Mouse (Mus musculus): ENCODE results near the gene P2ry12. TPM values are rescaled to one million over a fixed set of nuclear protein-coding genes. Genes with fewer than 3 reads are reported as not detected.

Gene P2ry12
- polyA plus RNA-seq (2012; rRNA removed), result 0.43 and 1.6 TPM in 2 replicates

GRCm38 (mm10) chr3:59262704-59263103 is at the start of gene P2ry12:
P2ry12 (minus strand) TSS chr3:59262871.
- Histone ChIP-seq H3K27ac (ENCODE audit: control insufficient read depth, insufficient read depth, low read depth, low read length) (0 out of 2 replicates have a peak within 1 kb of the TSS, but pooled peaks have one; percentile 6), H3K36me3 (ENCODE audit: control insufficient read depth, insufficient read depth, low read length) (no peaks in the 10 kb centered on the region), H3K4me1 (ENCODE audit: control insufficient read depth, insufficient read depth, low read length) (peaks cover 3% of the 10 kb centered on the region; the same call in 1 of the 2 replicates), H3K27me3 (ENCODE audit: control insufficient read depth, insufficient read depth, low read length) (no peaks in the 10 kb centered on the region), H3K4me3 (ENCODE audit: control insufficient read depth, low read depth, low read length) (no peak within 1 kb of the TSS)
- no peak for TF ChIP-seq CTCF (IDR thresholded peaks at IDR 0.05; ENCODE audit: control insufficient read depth, insufficient read depth, insufficient replicate concordance, low read depth, low read length)
- TF ChIP-seq POLR2A (IDR thresholded peaks at IDR 0.05; ENCODE audit: control insufficient read depth, low read depth, low read length), result no peak

DNA sequence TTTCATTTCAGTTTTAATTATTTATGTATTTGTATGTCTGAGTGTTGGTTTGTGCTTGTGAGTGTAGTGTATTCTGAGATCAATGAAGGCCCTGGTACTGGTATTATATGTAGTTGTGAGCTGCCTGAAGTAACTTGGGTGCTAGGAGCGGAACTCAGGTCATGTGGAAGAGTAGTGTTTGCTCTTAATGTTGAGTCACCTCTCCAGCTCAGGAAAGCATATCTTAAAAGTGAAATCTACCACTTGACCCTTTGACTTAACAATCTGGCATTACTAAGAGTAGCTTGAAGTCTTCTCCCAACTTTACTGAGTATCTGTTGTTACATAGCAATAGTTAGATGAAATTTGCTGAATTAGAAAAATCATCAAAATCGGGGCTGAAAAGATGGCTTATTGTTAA is 42.8 kb upstream of the P2ry12 start:
- Histone ChIP-seq H3K36me3 (ENCODE audit: control insufficient read depth, insufficient read depth, low read length) (no peaks in the 10 kb centered on the region), H3K27me3 (ENCODE audit: control insufficient read depth, insufficient read depth, low read length) (no peaks in the 10 kb centered on the region), H3K4me3 (ENCODE audit: control insufficient read depth, low read depth, low read length) (no peak overlapping the region), H3K4me1 (ENCODE audit: control insufficient read depth, insufficient read depth, low read length) (no peaks in the 10 kb centered on the region), H3K27ac (ENCODE audit: control insufficient read depth, insufficient read depth, low read depth, low read length) (no peak overlapping the region)
- TF ChIP-seq POLR2A (IDR thresholded peaks at IDR 0.05; ENCODE audit: control insufficient read depth, low read depth, low read length) (no peak), CTCF (IDR thresholded peaks at IDR 0.05; ENCODE audit: control insufficient read depth, insufficient read depth, insufficient replicate concordance, low read depth, low read length) (no peak)

DNA sequence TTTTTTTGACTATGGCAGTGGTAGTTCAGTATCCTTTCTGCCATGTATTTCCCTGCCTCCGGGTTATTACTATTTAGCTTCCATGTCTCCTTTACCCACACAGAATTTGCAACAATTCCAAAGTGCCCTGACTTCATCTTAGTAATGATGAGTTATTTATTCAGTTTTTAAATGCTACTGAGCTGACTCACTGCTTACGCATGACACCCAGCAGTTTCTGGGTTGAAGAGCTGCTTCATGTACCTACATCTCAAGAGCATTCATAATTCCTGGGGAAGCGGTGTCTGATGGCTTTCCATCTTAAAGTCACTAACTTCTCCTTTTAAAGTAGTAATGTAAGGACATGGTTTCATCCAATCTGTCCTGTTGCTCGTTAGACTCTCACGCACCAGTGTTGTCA is 42.3 kb upstream of the P2ry12 start:
- TF ChIP-seq POLR2A (IDR thresholded peaks at IDR 0.05; ENCODE audit: control insufficient read depth, low read depth, low read length) (no peak), CTCF (IDR thresholded peaks at IDR 0.05; ENCODE audit: control insufficient read depth, insufficient read depth, insufficient replicate concordance, low read depth, low read length) (no peak)
- H3K27me3 ChIP-seq (ENCODE audit: control insufficient read depth, insufficient read depth, low read length), result no peaks in the 10 kb centered on the region
- no peak overlapping the region for H3K4me3 ChIP-seq (ENCODE audit: control insufficient read depth, low read depth, low read length)
- no peaks in the 10 kb centered on the region for H3K36me3 ChIP-seq (ENCODE audit: control insufficient read depth, insufficient read depth, low read length)
- no peaks in the 10 kb centered on the region for H3K4me1 ChIP-seq (ENCODE audit: control insufficient read depth, insufficient read depth, low read length)
- no peak overlapping the region for H3K27ac ChIP-seq (ENCODE audit: control insufficient read depth, insufficient read depth, low read depth, low read length)

DNA sequence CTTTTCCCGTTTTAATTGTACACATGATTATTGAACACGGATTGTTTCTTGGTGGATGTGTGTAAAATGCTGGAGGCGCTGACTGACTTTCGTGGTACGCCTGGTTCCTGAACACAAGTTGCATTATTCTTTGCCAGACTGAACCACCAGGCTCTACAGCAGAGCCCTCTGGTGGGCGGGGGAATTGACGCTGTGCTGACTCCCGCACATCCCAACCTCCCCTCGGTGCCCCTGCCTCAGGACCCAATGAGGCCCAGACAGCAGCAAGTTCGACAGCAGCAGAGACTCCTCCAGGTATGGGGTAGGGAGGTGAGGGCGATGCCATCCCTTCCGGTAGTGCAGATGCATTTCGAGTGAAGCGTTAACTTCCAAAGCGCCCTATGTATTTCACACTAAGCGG is 35.0 kb upstream of the P2ry12 start:
- Histone ChIP-seq H3K4me3 (ENCODE audit: control insufficient read depth, low read depth, low read length) (no peak overlapping the region), H3K36me3 (ENCODE audit: control insufficient read depth, insufficient read depth, low read length) (no peaks in the 10 kb centered on the region), H3K4me1 (ENCODE audit: control insufficient read depth, insufficient read depth, low read length) (no peaks in the 10 kb centered on the region), H3K27ac (ENCODE audit: control insufficient read depth, insufficient read depth, low read depth, low read length) (no peak overlapping the region), H3K27me3 (ENCODE audit: control insufficient read depth, insufficient read depth, low read length) (no peaks in the 10 kb centered on the region)
- TF ChIP-seq CTCF (IDR thresholded peaks at IDR 0.05; ENCODE audit: control insufficient read depth, insufficient read depth, insufficient replicate concordance, low read depth, low read length) (no peak), POLR2A (IDR thresholded peaks at IDR 0.05; ENCODE audit: control insufficient read depth, low read depth, low read length) (no peak)

- TF ChIP-seq CTCF (IDR thresholded peaks at IDR 0.05; ENCODE audit: control insufficient read depth, insufficient read depth, insufficient replicate concordance, low read depth, low read length) (no peak), POLR2A (IDR thresholded peaks at IDR 0.05; ENCODE audit: control insufficient read depth, low read depth, low read length) (no peak)
These were observed 34.0 kb upstream of the P2ry12 start for GRCm38 (mm10) chr3:59296563-59297130.

GRCm38 (mm10) chr3:59295699-59296562 is 33.3 kb upstream of the P2ry12 start:
- Histone ChIP-seq H3K4me1 (ENCODE audit: control insufficient read depth, insufficient read depth, low read length) (no peaks in the 10 kb centered on the region), H3K27me3 (ENCODE audit: control insufficient read depth, insufficient read depth, low read length) (no peaks in the 10 kb centered on the region), H3K4me3 (ENCODE audit: control insufficient read depth, low read depth, low read length) (no peak overlapping the region), H3K27ac (ENCODE audit: control insufficient read depth, insufficient read depth, low read depth, low read length) (no peak overlapping the region), H3K36me3 (ENCODE audit: control insufficient read depth, insufficient read depth, low read length) (no peaks in the 10 kb centered on the region)
- TF ChIP-seq CTCF (IDR thresholded peaks at IDR 0.05; ENCODE audit: control insufficient read depth, insufficient read depth, insufficient replicate concordance, low read depth, low read length) (no peak), POLR2A (IDR thresholded peaks at IDR 0.05; ENCODE audit: control insufficient read depth, low read depth, low read length) (no peak)

More at GRCm38 (mm10) chr3:59296563-59297130, 34.0 kb upstream of the P2ry12 start:
- Histone ChIP-seq H3K4me3 (ENCODE audit: control insufficient read depth, low read depth, low read length) (no peak overlapping the region), H3K36me3 (ENCODE audit: control insufficient read depth, insufficient read depth, low read length) (no peaks in the 10 kb centered on the region), H3K27ac (ENCODE audit: control insufficient read depth, insufficient read depth, low read depth, low read length) (no peak overlapping the region), H3K27me3 (ENCODE audit: control insufficient read depth, insufficient read depth, low read length) (no peaks in the 10 kb centered on the region), H3K4me1 (ENCODE audit: control insufficient read depth, insufficient read depth, low read length) (no peaks in the 10 kb centered on the region)

GRCm38 (mm10) chr3:59293437-59294199 is 30.9 kb upstream of the P2ry12 start:
- no peaks in the 10 kb centered on the region for H3K27me3 ChIP-seq (ENCODE audit: control insufficient read depth, insufficient read depth, low read length)
- no peaks in the 10 kb centered on the region for H3K4me1 ChIP-seq (ENCODE audit: control insufficient read depth, insufficient read depth, low read length)
- H3K4me3 ChIP-seq (ENCODE audit: control insufficient read depth, low read depth, low read length), result no peak overlapping the region
- no peaks in the 10 kb centered on the region for H3K36me3 ChIP-seq (ENCODE audit: control insufficient read depth, insufficient read depth, low read length)
- TF ChIP-seq CTCF (IDR thresholded peaks at IDR 0.05; ENCODE audit: control insufficient read depth, insufficient read depth, insufficient replicate concordance, low read depth, low read length) (no peak), POLR2A (IDR thresholded peaks at IDR 0.05; ENCODE audit: control insufficient read depth, low read depth, low read length) (no peak)
- no peak overlapping the region for H3K27ac ChIP-seq (ENCODE audit: control insufficient read depth, insufficient read depth, low read depth, low read length)
